Mouse (Mus musculus) CD4-positive, CD25-positive, alpha-beta regulatory T cell, adult 4 months (primary cell): Measurements from ENCODE around the gene Atp1b3. TPM values are rescaled to one million over a fixed set of nuclear protein-coding genes. Genes with fewer than 3 reads are reported as not detected.
"Not testable (repeated sequence)": the region's sequence is repeated elsewhere in the genome, so short reads cannot be mapped to it uniquely, and the experiment has no call there.

Experiments
- ATAC-seq: one replicate; pipeline ENCODE4 v1.8.0; 2017
- polyA plus RNA-seq, 2 experiments: library from polyadenylated mRNA; unstranded; fragments of 100-300 nt; shearing (Covaris generic); gene quantifications; one replicate each; pipeline ENCODE4 v1.2.1; 2017

Atp1b3 gene
- polyA plus RNA-seq, 2 experiments from 2014 or later: 219 to 284 TPM

- peak; percentile 22 for ATAC-seq
Observed at GRCm38 (mm10) chr9:96363581-96364140, 581 bp downstream of the Atp1b3 start.

GRCm38 (mm10) chr9:96360056-96360455, 4.2 kb downstream of the Atp1b3 start:
- no peak for ATAC-seq

GRCm38 (mm10) chr9:96353799-96354198, 10.4 kb downstream of the Atp1b3 start:
- no peak for ATAC-seq

- ATAC-seq: peak; percentile 44
Observed at GRCm38 (mm10) chr9:96353121-96353769, 11.0 kb downstream of the Atp1b3 start.

- ATAC-seq: not testable (repeated sequence)
Observed at GRCm38 (mm10) chr9:96351771-96352170, 12.5 kb downstream of the Atp1b3 start.

GRCm38 (mm10) chr9:96350476-96350875, 13.8 kb downstream of the Atp1b3 start:
- peak; percentile 77 for ATAC-seq

- peak; percentile 30 for ATAC-seq
Observed at GRCm38 (mm10) chr9:96350010-96350409, 14.2 kb downstream of the Atp1b3 start.

GRCm38 (mm10) chr9:96348885-96349284, 15.4 kb downstream of the Atp1b3 start:
- ATAC-seq: no peak

- no peak for ATAC-seq
Observed at GRCm38 (mm10) chr9:96345750-96346149, 18.5 kb downstream of the Atp1b3 start.

GRCm38 (mm10) chr9:96331146-96331545, 33.1 kb downstream of the Atp1b3 start:
- ATAC-seq: no peak

- ATAC-seq: no peak
Observed at GRCm38 (mm10) chr9:96328226-96328625, 36.0 kb downstream of the Atp1b3 start.

GRCm38 (mm10) chr9:96326496-96326923, 37.7 kb downstream of the Atp1b3 start:
- no peak for ATAC-seq

- no peak for ATAC-seq
Observed at GRCm38 (mm10) chr9:96324502-96324901, 39.7 kb downstream of the Atp1b3 start.

GRCm38 (mm10) chr9:96322411-96323152, 41.7 kb downstream of the Atp1b3 start:
- ATAC-seq: no peak

GRCm38 (mm10) chr9:96320551-96320980, 43.7 kb downstream of the Atp1b3 start:
- ATAC-seq: no peak

GRCm38 (mm10) chr9:96319333-96319732, 44.9 kb downstream of the Atp1b3 start:
- ATAC-seq: no peak

GRCm38 (mm10) chr9:96312074-96312473, 52.2 kb downstream of the Atp1b3 start:
- ATAC-seq: no peak

GRCm38 (mm10) chr9:96308816-96309215, 55.4 kb downstream of the Atp1b3 start:
- no peak for ATAC-seq

GRCm38 (mm10) chr9:96299324-96300008, 64.8 kb downstream of the Atp1b3 start:
- ATAC-seq: peak; percentile 73

GRCm38 (mm10) chr9:96292144-96292543, 72.1 kb downstream of the Atp1b3 start:
- ATAC-seq: no peak

- peak; percentile 77 for ATAC-seq
Observed at GRCm38 (mm10) chr9:96284916-96285315, 79.3 kb downstream of the Atp1b3 start.
